Mouse (Mus musculus): ENCODE data around the gene Lrrc71. TPM values are rescaled to one million over a fixed set of nuclear protein-coding genes. Genes with fewer than 3 reads are reported as not detected.

The Lrrc71 gene
- polyA plus RNA-seq (2014; fragmentation: Illumina TruSeq; extraction: RNeasy Lipid Tissue Mini Kit (QIAGEN cat#74804); ENCODE audit: low read depth, low replicate concordance), result not detected

GRCm38 (mm10) chr3:87748431-87748830 is at the start of gene Lrrc71:
TSS of gene Lrrc71 (minus strand) at chr3:87748625.

GRCm38 (mm10) chr3:87796736-87797334 is 48.4 kb upstream of the Lrrc71 start, which contains the start of gene Insrr:
TSS of gene Insrr (plus strand) at chr3:87796951.

GRCm38 (mm10) chr3:87794922-87795325 is 46.5 kb upstream of the Lrrc71 start, which contains the start of gene Ntrk1:
TSS of gene Ntrk1 (minus strand) at chr3:87795162.

Other genes with a start within 250 kb of the Lrrc71 start
- gene Etv3, start 223.2 kb downstream of the Lrrc71 start, polyA plus RNA-seq (2014; fragmentation: Illumina TruSeq; extraction: RNeasy Lipid Tissue Mini Kit (QIAGEN cat#74804); ENCODE audit: low read depth, low replicate concordance), result 5.3 TPM
- gene Arhgef11, start 131.1 kb downstream of the Lrrc71 start, polyA plus RNA-seq (2014; fragmentation: Illumina TruSeq; extraction: RNeasy Lipid Tissue Mini Kit (QIAGEN cat#74804); ENCODE audit: low read depth, low replicate concordance), result 6.9 TPM
- gene Ntrk1, start 46.5 kb upstream of the Lrrc71 start, polyA plus RNA-seq (2014; fragmentation: Illumina TruSeq; extraction: RNeasy Lipid Tissue Mini Kit (QIAGEN cat#74804); ENCODE audit: low read depth, low replicate concordance), result not detected
- gene Insrr, start 48.3 kb upstream of the Lrrc71 start, polyA plus RNA-seq (2014; fragmentation: Illumina TruSeq; extraction: RNeasy Lipid Tissue Mini Kit (QIAGEN cat#74804); ENCODE audit: low read depth, low replicate concordance), result not detected
- 0.34 TPM for gene Pear1, start 75.7 kb upstream of the Lrrc71 start, polyA plus RNA-seq (2014; fragmentation: Illumina TruSeq; extraction: RNeasy Lipid Tissue Mini Kit (QIAGEN cat#74804); ENCODE audit: low read depth, low replicate concordance)
- gene Sh2d2a, start 98.1 kb upstream of the Lrrc71 start, polyA plus RNA-seq (2014; fragmentation: Illumina TruSeq; extraction: RNeasy Lipid Tissue Mini Kit (QIAGEN cat#74804); ENCODE audit: low read depth, low replicate concordance), result 0.11 TPM
- 4.8 TPM for gene Prcc, start 137.0 kb upstream of the Lrrc71 start, polyA plus RNA-seq (2014; fragmentation: Illumina TruSeq; extraction: RNeasy Lipid Tissue Mini Kit (QIAGEN cat#74804); ENCODE audit: low read depth, low replicate concordance)
- gene Hdgf, start 157.7 kb upstream of the Lrrc71 start, polyA plus RNA-seq (2014; fragmentation: Illumina TruSeq; extraction: RNeasy Lipid Tissue Mini Kit (QIAGEN cat#74804); ENCODE audit: low read depth, low replicate concordance), result 103 TPM
- gene Mrpl24, start 170.9 kb upstream of the Lrrc71 start, polyA plus RNA-seq (2014; fragmentation: Illumina TruSeq; extraction: RNeasy Lipid Tissue Mini Kit (QIAGEN cat#74804); ENCODE audit: low read depth, low replicate concordance), result 61.1 TPM
- 14.9 TPM for gene Isg20l2, start 181.7 kb upstream of the Lrrc71 start, polyA plus RNA-seq (2014; fragmentation: Illumina TruSeq; extraction: RNeasy Lipid Tissue Mini Kit (QIAGEN cat#74804); ENCODE audit: low read depth, low replicate concordance)
- gene Rrnad1, start 182.1 kb upstream of the Lrrc71 start, polyA plus RNA-seq (2014; fragmentation: Illumina TruSeq; extraction: RNeasy Lipid Tissue Mini Kit (QIAGEN cat#74804); ENCODE audit: low read depth, low replicate concordance), result 3.7 TPM
- not detected for gene Crabp2, start 200.0 kb upstream of the Lrrc71 start, polyA plus RNA-seq (2014; fragmentation: Illumina TruSeq; extraction: RNeasy Lipid Tissue Mini Kit (QIAGEN cat#74804); ENCODE audit: low read depth, low replicate concordance)
- 0.90 TPM for gene Nes, start 222.5 kb upstream of the Lrrc71 start, polyA plus RNA-seq (2014; fragmentation: Illumina TruSeq; extraction: RNeasy Lipid Tissue Mini Kit (QIAGEN cat#74804); ENCODE audit: low read depth, low replicate concordance)